Mouse (Mus musculus) C3H10T1/2 (cell line): ENCODE data around the gene Hcrtr1. TPM values are rescaled to one million over a fixed set of nuclear protein-coding genes. Genes with fewer than 3 reads are reported as not detected.

Source experiments
- polyA plus RNA-seq, 2 experiments: library from polyadenylated mRNA; unstranded; fragments of >200 nt; fragmentation: generic; extraction: Trizol; gene quantifications; one replicate each; pipeline ENCODE4 v1.2.1; 2012; ENCODE audit warnings: missing spikeins in 2 of 2

Gene Hcrtr1
- polyA plus RNA-seq, result under 1 TPM; 0.08 to 0.19 TPM

GRCm38 (mm10) chr4:130139214-130139492 lies at the start of gene Hcrtr1:
TSS of gene Hcrtr1 (minus strand) at chr4:130139359.

GRCm38 (mm10) chr4:130175072-130175711 lies 36.0 kb upstream of the Hcrtr1 start, which contains the start of gene Tinagl1:
TSS of gene Tinagl1 (minus strand) at chr4:130175122.

GRCm38 (mm10) chr4:130102111-130102651 lies 37.0 kb downstream of the Hcrtr1 start, which contains the start of gene Pef1:
TSS of gene Pef1 (plus strand) at chr4:130102558.

Other genes with a start within 250 kb of the Hcrtr1 start
- gene Spocd1, start 210.1 kb downstream of the Hcrtr1 start, polyA plus RNA-seq, result under 1 TPM; 0.01 to 0.08 TPM
- gene Adgrb2, start 154.5 kb downstream of the Hcrtr1 start, polyA plus RNA-seq, result 1 to 10 TPM in 1 of 2 experiments, under 1 TPM in 1; 0.33 to 3.1 TPM
- gene Col16a1, start 91.5 kb downstream of the Hcrtr1 start, polyA plus RNA-seq, result 100 to 1,000 TPM in 1 of 2 experiments, 10 to 100 TPM in 1; 25.8 to 136 TPM
- gene Pef1, start 36.8 kb downstream of the Hcrtr1 start, polyA plus RNA-seq, result 10 to 100 TPM; 65.1 to 65.5 TPM
- gene Tinagl1, start 35.8 kb upstream of the Hcrtr1 start, polyA plus RNA-seq, result 10 to 100 TPM; 28.2 to 62.6 TPM
- not detected for gene Gm853, start 83.0 kb upstream of the Hcrtr1 start, polyA plus RNA-seq
- under 1 TPM; 0.20 TPM for gene Serinc2, start 139.8 kb upstream of the Hcrtr1 start, polyA plus RNA-seq
- gene Fabp3, start 169.2 kb upstream of the Hcrtr1 start, polyA plus RNA-seq, result not detected
- gene Gm10570, start 169.3 kb upstream of the Hcrtr1 start, polyA plus RNA-seq, result under 1 TPM; 0.06 to 0.19 TPM
- gene Zcchc17, start 220.6 kb upstream of the Hcrtr1 start, polyA plus RNA-seq, result 10 to 100 TPM; 31.2 to 35.0 TPM
- 10 to 100 TPM; 32.9 to 51.8 TPM for gene Snrnp40, start 220.8 kb upstream of the Hcrtr1 start, polyA plus RNA-seq